Mouse (Mus musculus): ENCODE results near the gene Gabbr2.
A peak's percentile ranks its signal among the peaks of the same experiment; 100 is the strongest.

Gene Gabbr2

GRCm38 (mm10) chr4:46823738-46824137, 167.9 kb downstream of the Gabbr2 start:
- DNase-seq (ENCODE audit: low read depth, low spot score): no peak

DNA sequence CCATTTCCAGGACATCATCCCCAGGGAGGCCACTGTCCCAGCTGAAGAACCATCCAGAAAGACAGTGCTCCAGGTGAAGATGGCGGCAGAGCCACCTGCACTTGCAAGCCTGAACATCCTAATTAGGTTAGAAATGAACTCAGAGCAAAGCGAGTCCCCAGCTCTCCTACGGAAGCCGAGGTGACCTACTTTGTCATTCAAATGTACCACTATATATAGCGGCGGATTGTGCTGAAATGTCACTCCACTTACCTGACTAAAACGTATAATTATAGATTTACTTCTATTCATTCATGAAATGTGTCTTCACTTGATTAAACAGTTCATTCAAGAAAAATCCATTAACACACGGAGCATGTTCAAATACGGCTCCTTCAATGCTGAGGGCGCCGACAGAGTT, 170.0 kb downstream of the Gabbr2 start:
- DNase-seq (ENCODE audit: low read depth, low spot score): no peak

- no peak for DNase-seq (ENCODE audit: low read depth, low spot score)
These were observed 176.7 kb downstream of the Gabbr2 start for GRCm38 (mm10) chr4:46814954-46815353.

DNA sequence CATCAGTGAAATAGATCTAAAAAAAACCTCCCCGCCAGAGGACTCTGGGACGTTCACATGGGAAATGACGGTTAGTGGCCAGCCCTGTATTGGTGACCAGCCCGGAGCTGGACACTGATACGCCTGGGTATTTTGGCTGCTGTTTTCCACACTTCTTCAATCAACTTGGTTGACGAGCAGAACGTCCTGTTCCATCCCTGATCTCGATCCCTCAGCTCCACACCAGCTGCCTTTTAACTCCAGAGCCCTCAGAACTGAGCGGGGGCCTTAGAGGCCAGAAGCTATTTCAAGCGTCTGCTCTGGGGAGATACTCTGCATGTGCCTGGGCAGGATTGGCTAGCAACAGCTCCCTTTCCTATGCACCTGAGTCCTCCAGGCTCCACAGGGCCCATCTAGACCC, 177.4 kb downstream of the Gabbr2 start:
- DNase-seq (ENCODE audit: low read depth, low spot score): no peak

DNA sequence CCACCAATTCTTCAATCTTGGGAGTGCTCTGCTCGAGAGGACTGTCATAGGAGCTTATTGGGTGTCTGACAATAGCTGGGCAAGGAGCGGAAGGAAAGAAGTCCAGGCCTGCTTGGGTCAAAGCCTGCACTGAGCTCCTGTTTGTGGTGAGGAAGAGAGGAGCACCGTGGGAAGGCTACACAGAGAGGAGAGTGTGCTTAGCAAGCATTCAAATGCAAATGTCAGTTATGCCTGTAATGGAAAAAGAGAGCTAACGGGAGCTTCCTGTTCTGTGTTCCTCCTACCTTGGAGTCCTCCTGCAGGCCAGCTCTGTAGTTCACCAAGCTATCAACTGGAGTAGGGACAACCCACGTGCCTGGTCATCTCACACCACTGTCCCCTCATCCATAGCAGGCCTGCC, 180.5 kb downstream of the Gabbr2 start:
- DNase-seq (ENCODE audit: low read depth, low spot score): no peak

DNA sequence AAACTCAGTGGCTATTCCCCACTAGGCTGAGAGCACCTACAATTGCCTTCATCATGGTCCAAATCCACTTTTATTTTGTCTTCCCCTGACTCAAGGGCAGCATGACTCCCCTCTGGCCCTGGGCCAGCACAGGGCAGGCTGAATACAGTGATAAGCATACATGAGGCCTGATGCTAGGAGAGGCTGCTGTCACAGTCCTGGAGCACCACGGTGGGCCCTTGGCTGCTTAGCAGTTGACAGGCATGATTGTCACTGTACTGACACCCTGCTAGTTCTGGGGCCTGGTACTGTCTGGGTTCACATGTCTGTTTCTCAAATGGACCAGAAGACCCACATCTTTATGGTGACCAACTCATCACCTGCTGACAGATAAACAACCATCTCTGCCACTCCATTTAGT, 184.8 kb downstream of the Gabbr2 start:
- no peak for DNase-seq (ENCODE audit: low read depth, low spot score)

DNA sequence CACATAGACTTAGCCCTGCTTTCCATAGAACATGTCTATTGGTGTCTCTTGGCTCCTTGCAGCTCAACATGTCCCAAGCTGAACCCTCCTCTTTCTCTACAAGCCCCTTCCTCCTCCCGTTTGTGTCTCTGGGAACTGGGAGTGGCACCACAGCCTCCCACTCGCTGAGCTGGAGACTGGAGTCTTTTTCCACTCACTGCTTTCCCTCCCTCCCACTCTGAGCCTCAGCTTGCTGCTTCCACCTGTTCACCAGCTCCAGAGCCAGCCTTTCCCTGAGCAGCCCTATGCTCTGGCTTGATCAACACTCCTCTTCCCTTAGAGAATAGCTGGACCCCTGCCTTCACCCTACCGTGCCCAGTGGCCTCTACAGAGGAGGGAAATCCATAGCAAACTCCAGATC, 185.8 kb downstream of the Gabbr2 start:
- DNase-seq (ENCODE audit: low read depth, low spot score): no peak

DNA sequence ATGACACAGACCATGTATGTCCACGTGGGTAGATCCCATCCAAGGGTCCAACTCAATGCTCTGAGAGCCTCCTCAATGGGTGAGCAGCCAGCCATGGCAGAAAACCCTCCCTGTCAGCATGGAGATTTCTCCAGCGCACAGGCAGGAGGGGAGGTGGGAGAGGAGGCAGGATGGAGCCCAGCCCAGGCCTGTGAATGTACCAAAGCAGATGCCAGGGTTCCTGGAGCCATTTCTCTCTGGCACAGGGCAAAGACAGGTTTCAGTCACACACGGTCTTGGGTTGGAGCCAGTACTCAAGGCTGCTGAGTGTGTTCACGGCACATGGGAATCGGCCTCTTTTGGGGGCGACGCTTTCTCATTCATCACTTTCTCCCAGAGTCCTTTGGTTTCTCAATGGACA, 189.3 kb downstream of the Gabbr2 start:
- DNase-seq (ENCODE audit: low read depth, low spot score): no peak

DNA sequence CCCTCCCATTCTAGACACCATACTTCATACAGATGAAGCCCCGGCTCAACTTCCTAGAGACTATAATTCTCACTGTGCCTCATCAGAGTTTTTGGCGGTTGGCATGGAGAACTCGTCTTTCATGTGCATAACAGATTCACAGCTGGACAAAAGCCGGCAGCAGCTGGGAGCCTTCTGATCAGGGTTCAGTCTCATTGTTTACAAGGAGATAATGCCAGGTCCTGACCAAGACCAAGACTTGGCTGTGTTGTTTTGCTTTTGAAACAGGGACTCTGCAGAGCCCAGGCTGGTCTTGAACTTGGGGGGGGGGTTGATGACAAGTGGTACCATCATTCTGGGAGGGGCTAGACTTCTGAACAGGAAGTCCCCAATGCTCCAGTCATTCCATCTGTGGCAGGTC, 191.8 kb downstream of the Gabbr2 start:
- no peak for DNase-seq (ENCODE audit: low read depth, low spot score)

GRCm38 (mm10) chr4:46795707-46796106, 196.0 kb downstream of the Gabbr2 start:
- no peak for DNase-seq (ENCODE audit: low read depth, low spot score)

DNA sequence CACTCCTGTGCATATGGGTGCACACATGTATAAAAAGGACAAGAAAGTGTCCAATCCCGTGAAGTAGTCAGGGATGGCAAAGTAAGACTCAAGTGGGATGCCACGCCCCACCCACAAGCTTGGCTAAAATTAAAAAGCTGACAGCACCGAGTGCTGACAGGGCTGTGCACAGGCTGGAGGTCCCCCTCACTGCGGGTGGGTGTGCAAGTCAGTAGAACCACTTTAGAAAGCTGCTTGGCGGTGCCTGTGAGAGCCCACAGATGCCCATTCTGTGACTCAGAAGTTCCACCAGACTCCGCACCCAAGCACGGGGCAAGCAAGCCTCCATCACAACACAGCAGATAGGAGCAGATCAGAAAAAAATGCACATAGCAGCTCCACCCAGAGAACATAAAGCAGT, 197.1 kb downstream of the Gabbr2 start:
- DNase-seq (ENCODE audit: low read depth, low spot score): no peak

DNA sequence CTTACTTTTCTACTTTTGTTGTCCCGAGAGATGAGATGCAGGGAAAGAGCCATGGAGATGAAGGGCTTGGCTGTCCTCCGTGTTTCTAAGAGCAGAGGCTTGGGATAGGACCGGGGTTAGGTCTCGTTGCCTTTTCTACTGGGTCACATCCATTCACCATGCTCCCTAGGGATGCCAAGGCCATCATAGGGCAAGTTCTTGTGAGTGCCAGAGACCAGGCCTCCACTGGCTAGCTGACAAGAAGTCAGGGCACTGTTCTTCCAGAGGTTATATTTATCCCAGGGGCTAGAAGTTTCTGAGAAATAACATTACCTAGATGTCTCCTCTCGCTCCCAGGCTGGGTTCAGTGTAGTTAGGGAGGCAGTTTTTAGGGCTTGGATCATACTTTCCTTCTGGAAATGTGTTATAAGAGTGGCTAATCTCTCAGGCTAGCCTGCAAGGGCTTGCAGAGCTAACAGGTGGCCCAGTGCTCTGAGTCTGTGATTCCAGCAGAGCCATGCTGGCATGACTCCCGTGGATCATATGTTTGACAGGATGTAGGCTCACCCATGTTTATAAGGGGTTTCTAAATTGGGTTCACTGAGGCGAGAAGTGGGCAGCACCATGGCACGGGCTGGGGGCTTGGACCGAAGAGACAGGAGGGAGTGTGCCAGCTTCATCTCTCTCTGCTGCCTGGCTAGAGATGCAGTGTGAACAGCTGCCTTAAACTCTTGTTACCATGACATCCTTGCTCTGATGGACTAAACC, 199.2 kb downstream of the Gabbr2 start:
- DNase-seq (ENCODE audit: low read depth, low spot score): no peak

DNA sequence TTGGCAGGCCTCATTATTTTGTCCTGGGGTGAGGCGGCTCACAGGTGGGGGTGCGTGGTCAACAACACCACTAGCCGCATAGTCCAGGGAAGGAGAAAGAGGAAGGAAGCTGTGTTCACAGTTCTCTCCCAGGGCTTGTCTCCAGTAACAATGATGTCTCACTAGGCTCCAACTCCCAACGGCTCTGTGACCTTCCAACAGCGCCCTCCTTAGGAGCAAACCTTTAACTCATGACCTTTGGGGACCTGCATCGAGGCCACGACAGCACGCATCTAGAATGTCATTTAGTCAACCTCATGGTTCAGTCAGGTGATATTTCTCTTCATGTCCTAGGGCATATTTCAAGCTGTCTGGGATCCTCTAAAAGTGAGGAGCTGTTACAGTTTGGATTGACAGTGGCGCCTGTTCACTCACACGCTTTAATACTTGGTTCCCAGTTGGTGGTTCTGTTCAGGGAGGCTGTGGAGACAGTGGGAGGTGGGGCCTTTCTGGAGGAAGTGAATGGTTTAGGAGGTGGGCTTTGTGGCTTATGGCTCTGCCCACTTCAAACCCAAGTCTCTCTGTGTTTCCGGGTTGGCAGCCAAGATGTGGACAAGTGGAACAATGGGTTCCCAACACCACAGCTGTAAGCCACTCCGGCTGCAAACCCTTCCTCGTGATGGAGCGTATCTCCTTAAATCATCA, 200.3 kb downstream of the Gabbr2 start:
- no peak for DNase-seq (ENCODE audit: low read depth, low spot score)

DNA sequence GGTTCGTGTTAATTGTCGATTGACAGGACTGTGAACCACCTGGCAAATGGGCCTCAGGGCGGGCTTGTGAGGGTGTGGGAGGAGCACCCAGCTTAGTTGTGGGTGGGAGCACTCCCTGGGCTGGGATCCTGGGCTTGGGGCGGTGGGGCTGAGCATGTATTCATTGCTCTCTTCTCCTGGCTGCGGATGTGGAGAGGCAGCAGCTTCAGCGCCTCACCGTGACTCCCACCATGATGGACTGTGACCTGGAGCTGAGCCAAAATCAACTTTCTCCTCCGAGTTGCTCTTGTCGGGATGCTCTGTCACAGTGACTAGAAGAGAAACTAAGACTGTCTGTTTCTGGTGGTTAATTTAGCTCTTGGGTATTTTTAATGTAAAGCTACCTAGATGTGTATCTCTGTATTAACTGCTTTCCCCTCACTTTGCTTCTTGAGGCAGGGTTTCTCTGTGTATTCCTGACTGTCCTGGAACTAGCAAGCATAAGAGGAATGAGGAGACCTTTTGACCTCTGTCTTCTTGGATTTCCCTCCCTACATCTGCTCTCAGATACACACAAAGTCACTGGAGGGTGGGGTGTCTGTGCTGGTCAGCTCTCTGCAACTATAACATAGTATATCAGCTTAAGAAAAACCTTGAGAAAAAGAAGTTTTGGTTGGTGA, 200.9 kb downstream of the Gabbr2 start:
- DNase-seq (ENCODE audit: low read depth, low spot score): peak; percentile 59

GRCm38 (mm10) chr4:46784430-46785049, 207.1 kb downstream of the Gabbr2 start:
- no peak for DNase-seq (ENCODE audit: low read depth, low spot score)

DNA sequence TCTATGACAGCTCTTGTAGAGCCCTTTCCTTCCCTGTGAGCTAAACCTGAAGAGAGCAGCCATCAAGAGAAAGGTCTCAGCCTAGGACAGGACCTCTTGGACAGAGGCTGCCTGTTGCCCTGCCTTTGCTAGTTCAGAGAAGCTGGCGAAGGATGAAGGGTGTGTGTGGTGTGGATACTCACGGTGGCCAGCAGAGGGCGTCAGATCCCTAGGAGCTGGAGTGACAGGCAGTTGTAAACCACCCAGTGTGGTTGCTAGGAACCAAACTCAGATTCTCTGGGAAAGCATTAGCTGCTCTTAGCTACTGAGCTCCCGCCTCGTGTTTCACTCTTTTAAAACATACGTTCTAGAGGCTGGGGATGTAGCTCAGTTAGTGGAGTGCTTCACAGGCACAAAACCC, 210.6 kb downstream of the Gabbr2 start:
- no peak for DNase-seq (ENCODE audit: low read depth, low spot score)

GRCm38 (mm10) chr4:46775959-46776358, 215.7 kb downstream of the Gabbr2 start:
- no peak for DNase-seq (ENCODE audit: low read depth, low spot score)

DNA sequence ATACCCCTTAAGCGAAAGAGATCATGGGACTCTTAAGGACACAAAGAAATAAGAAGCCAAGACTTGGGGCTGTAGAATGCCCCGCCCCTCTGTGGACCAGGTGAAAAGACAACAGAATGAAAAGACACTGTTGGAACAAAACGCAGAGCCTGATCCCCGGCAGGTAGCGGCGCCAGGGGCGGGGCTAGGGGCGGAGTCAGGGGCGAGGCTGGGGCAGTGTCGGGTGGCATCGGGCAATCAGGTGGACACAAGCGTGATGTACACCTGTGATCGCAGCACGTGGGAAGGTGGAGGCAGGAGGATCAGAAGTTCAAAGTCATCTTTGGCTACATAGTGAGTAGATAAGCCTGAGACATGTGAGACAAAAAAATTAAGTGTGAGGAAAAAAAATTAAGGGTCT, 217.0 kb downstream of the Gabbr2 start:
- DNase-seq (ENCODE audit: low read depth, low spot score): no peak

- DNase-seq (ENCODE audit: low read depth, low spot score): no peak
These were observed 218.4 kb downstream of the Gabbr2 start for GRCm38 (mm10) chr4:46773243-46773642.

DNA sequence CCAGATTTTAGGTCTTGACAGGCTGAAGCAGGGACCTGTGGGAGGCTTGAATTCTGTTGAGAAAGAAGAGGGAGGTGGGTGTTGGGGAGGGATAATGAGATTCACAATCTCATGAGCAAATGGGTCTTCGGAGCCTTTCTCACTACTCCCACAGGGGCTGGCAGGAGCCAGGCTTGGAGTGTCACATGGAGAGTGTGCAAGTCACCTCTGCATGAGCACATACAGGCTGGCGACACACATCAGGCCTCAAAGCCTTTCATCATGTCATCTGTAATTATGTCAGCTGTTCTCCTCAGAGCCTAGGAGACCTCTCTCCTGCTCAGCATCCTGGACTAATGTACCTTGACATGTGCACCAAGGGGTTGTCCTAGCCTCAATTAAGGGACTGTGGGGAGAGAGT, 219.1 kb downstream of the Gabbr2 start:
- DNase-seq (ENCODE audit: low read depth, low spot score): no peak

GRCm38 (mm10) chr4:46771116-46771515, 220.6 kb downstream of the Gabbr2 start:
- no peak for DNase-seq (ENCODE audit: low read depth, low spot score)

GRCm38 (mm10) chr4:46770635-46771034, 221.0 kb downstream of the Gabbr2 start:
- DNase-seq (ENCODE audit: low read depth, low spot score): no peak
